Mouse (Mus musculus): Measurements from ENCODE around the gene Pex10.

Pex10 gene

GRCm38 (mm10) chr4:155093431-155094149 is 26.8 kb downstream of the Pex10 start:
- no peak for DNase-seq (ENCODE audit: low read depth, low spot score)

- DNase-seq (ENCODE audit: low read depth, low spot score): peak; percentile 68
Measured at GRCm38 (mm10) chr4:155094565-155094964, 27.7 kb downstream of the Pex10 start.

- DNase-seq (ENCODE audit: low read depth, low spot score): peak; percentile 98
Measured at GRCm38 (mm10) chr4:155095238-155095900, 28.6 kb downstream of the Pex10 start.

GRCm38 (mm10) chr4:155095967-155096366 is 29.2 kb downstream of the Pex10 start:
- peak; percentile 91 for DNase-seq (ENCODE audit: low read depth, low spot score)

GRCm38 (mm10) chr4:155097452-155097851 is 30.6 kb downstream of the Pex10 start:
- peak; percentile 30 for DNase-seq (ENCODE audit: low read depth, low spot score)

GRCm38 (mm10) chr4:155098572-155098971 is 31.8 kb downstream of the Pex10 start:
- no peak for DNase-seq (ENCODE audit: low read depth, low spot score)

- DNase-seq (ENCODE audit: low read depth, low spot score): no peak
Measured at GRCm38 (mm10) chr4:155107886-155108285, 41.1 kb downstream of the Pex10 start.

GRCm38 (mm10) chr4:155109471-155109870 is 42.7 kb downstream of the Pex10 start:
- DNase-seq (ENCODE audit: low read depth, low spot score): no peak

GRCm38 (mm10) chr4:155113766-155114410 is 47.1 kb downstream of the Pex10 start:
- DNase-seq (ENCODE audit: low read depth, low spot score): peak; percentile 52

- DNase-seq (ENCODE audit: low read depth, low spot score): no peak
Measured at GRCm38 (mm10) chr4:155116607-155117006, 49.8 kb downstream of the Pex10 start.

- peak; percentile 32 for DNase-seq (ENCODE audit: low read depth, low spot score)
Measured at GRCm38 (mm10) chr4:155117396-155117978, 50.7 kb downstream of the Pex10 start.

GRCm38 (mm10) chr4:155118278-155118677 is 51.5 kb downstream of the Pex10 start:
- DNase-seq (ENCODE audit: low read depth, low spot score): peak; percentile 55

- no peak for DNase-seq (ENCODE audit: low read depth, low spot score)
Measured at GRCm38 (mm10) chr4:155120038-155120437, 53.2 kb downstream of the Pex10 start.

GRCm38 (mm10) chr4:155120583-155120982 is 53.8 kb downstream of the Pex10 start:
- DNase-seq (ENCODE audit: low read depth, low spot score): no peak

GRCm38 (mm10) chr4:155121222-155121621 is 54.4 kb downstream of the Pex10 start:
- DNase-seq (ENCODE audit: low read depth, low spot score): no peak
